Mouse (Mus musculus): ENCODE measurements around the gene Nt5dc2.

The Nt5dc2 gene

DNA sequence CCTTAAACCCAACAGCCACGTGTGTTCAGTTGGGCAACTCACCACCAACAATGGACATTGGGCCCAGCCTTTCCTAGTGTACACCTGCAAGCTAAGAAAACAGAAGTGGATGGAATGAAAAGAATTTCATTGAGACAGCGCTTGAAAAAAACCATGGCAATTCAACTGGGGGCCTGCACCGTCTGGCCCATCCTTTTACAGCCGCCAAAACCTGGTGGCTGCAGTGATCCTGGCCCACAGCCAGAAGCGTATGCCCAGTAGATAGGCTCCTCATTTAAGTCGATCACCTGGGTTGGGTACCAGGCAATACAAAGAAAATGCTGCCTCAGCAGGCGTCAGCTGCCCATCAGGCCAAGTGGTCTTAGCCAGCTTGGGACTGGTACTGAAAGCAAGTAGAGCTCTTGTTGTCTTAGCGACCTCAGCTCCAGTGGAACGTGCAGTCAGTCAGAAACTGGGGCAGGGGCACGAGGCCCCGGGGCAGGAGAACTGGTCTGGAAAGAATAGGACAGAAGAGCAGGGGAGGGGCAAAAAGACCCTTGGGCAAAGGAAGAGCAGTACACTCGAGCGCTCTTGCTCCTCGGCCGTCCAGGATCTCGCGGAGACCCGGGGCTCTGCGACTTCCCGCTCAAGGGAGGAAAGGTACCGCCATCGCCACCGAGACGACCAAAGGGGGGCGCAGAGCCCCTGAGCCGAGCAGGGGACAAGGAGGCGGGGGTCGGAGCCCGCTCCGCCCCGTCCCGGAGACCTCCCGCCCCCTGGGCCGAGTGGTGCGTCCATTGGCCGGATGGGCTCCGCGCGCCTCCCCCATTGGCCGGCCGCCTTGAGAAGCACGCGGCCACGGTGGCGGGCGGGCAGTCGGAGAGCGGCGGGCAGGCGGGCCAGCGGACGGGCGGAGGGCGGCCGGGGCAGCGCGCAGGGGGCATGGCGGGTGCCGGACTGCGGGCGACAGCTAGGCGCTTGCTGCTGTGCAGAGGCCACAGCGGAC lies at the start of gene Nt5dc2:
Gene Nt5dc2 (plus strand): TSS at position 818 of the 985 bp plus-strand sequence.
- DNase-seq = peak; percentile 93

DNA sequence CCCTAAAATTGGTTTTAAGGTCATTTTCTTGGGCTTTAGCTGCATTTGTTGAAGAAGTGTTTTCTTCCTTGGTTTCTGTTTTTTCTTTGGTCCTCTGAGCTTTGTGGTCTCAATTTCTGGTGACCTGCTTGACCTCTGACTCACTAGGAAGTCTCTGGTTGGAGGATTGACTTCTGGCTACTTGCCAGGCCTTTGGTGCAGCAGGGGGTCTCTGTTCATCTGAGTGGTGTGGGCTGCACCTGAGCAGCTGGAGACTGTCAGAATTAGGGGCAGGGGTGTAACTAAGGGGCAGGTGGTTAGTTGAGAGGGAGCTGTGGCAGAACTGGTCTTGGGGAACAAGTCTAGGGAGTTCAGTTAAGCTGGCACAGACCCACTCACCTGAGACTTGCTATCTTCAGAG lies 49.7 kb upstream of the Nt5dc2 start:
- DNase-seq = no peak

DNA sequence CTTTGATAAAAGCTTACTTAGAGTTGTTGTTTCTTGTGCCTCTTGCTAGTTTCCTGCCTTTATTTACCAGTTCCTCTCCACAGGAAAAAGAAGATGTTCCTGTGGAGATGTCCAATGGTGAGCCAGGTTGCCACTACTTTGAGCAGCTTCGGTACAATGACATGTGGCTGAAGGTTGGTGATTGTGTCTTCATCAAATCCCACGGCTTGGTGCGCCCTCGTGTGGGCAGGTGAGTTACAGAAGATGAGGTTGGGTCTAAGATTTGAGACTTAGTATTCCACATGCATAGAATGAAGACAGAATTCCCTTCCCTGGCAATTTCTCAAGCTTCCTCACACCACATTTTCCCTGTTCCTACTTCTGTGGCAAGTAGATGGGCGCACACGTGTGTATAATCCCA lies 43.4 kb upstream of the Nt5dc2 start:
- DNase-seq = peak; percentile 14

DNA sequence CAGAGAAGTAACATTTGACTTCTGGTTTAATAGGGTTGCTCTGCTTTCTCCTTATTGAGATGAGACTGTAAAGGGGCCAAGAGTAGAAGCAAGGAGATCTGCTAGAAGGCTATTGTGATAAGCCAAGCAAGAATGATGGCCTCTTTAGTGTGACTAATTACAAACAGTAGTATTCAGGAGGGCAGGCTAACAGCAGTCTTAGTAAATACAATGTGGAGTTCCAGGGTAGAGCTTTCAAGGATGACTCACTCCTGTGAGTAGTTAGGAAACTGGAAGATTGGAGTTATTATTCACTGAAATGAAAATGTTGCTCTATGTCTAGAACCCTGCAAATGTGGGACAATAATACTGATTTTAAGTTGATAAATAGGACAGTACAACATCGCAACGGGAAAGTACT lies 42.3 kb upstream of the Nt5dc2 start:
- no peak for DNase-seq

DNA sequence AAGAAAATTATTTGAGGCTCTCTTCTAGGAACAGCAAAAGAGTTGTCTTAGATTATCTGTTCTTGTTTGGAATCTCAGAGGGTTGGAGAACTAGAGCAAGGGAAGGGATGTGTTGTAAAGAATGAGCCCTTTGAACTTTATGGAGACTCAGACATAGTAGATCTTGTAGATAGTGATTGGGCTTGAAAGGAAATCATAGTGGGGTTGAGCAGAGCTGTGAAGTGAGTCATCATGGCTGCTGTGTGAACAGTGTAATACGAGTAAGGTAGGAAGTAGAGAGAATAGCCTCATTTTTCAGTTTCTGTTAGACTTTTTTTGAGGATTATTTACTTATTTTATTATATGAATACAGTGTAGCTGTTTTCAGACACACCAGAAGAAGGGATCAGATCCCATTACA lies 40.9 kb upstream of the Nt5dc2 start:
- no peak for DNase-seq

DNA sequence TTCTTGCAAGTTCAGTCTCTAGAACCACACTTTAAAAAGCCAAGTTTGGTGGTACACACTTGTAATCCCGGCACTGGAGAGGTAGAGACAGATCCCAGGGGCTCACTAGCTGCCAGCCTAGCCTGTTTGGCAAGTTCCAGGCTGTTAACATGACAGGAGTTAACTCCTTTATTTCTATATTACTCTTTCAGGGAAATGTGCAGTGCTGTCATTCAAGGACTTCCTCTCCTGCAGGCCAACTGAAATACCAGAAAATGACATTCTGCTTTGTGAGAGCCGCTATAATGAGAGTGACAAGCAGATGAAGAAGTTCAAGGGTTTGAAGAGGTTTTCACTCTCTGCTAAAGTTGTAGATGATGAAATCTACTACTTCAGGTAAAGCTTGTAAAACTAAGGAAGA lies 25.7 kb upstream of the Nt5dc2 start:
- DNase-seq = no peak

DNA sequence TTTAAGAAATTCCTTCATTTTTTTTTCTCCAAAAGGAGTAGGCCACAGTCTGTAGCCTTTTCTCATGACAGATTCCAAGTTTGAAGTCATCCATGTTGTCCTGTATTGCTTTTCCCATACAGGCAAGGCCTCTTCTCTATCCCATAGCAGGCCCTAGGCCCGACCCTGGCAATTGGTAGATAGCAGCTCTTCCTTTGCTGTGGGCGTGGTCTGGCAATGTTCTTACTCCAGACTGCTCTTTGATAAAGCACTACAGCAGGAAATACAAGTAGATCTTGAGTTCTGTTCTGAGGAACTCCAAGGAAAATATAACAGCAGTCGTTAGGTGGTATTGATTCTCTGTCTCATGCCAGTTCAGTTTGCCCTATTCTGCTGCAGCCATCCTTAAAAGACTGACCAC lies 20.2 kb upstream of the Nt5dc2 start:
- no peak for DNase-seq

DNA sequence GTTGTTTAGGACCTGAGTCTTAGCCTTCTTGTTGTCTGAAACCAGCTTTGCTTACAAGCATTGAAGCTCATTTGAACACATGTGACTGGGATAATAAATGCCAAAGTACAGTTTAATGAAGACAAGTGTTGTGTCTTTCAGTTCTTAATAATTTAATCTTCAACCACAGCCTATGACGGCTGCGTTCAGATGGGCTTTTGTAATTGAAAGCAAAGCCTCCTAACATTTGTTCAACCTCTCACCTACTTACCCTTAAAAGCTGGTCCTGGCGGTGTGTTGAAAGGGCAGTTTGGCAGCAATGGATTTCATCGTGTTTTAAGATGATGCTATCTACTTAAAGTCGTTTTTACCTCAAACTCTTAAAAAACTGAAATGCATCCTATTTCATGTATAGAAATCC lies 18.7 kb upstream of the Nt5dc2 start:
- no peak for DNase-seq

DNA sequence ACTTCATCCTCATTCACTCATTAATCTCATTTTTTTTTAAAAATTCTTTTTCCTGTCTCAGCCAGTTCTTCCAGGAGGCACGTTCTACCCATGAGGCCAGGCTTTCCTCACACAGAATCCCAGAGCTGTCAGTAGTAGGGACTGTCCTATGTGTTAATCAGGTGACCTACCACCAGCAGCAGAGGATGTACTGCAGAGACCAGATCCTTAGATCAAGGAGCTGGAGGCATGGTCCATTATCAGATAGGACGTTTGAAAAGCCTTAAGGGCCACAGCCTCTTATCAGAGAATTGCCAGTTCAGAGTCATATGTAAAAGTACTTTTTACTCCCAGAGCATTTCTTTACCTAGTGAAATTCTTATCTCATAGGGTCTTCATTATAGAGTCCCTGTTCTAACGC lies 16.8 kb upstream of the Nt5dc2 start:
- DNase-seq = no peak

DNA sequence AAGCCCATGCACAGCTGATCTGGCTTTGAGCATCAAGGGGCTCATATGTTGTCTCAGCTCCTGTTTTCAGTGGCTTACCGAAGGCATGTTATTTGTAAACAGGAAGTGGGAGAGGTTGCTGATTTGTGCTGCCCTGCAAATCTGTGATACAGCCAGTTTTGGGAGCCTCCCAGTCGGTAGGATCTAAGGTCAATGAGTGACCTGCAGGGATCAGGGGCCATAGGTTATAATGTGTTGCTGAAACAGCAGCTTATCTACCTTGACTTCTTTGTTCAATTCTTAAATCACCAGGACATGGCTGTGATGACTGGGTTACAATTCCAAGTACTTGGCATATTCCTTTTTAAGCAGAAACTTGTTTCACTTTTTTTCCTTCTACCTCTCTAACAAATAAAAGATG lies 15.3 kb upstream of the Nt5dc2 start:
- DNase-seq = no peak

DNA sequence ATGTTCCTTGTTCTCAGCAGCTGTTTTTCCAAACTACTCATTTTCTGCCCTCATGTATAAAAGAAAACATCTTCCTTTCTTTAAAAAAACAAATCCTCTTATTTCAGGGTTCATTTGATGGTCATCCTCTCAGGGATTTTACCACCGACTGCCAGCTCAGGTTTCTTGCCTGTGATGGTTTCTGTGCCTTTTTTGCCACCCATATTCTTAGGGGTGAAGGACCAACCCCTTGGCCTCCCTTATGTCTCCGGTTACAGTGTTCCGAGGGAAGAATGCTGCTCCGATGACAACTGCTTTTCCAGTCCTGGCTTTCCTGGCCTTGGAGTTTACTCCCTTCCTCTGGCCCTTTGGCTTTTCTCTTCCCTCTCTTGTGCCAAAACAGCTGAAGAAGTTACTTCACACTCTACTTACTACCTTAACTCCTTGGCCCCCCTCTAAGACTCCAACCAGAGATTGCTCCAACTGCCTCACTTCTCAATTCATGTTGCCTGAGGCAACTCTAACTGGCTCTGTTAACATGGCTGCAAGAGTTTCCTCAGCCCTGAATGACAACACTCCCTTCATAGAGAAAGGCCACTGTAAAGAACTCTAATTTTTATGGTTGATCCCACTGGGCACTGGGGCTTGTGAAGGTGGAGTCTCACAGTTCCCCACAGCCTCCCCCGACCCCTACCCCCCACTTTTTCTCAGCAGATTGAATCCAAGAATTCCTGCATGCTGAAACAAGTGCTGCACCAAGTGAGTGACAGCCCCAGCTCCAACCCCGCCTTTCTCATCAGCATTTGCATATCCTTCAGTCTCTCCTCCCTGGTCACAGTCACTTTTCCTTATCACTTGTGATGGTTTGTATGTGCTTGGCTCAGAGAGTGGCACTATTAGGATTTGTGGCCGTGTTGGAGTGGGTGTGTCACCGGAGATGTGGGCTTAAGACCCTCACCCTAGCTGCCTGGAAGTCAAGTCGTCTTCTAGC lies 5.5 kb upstream of the Nt5dc2 start:
- DNase-seq = no peak

DNA sequence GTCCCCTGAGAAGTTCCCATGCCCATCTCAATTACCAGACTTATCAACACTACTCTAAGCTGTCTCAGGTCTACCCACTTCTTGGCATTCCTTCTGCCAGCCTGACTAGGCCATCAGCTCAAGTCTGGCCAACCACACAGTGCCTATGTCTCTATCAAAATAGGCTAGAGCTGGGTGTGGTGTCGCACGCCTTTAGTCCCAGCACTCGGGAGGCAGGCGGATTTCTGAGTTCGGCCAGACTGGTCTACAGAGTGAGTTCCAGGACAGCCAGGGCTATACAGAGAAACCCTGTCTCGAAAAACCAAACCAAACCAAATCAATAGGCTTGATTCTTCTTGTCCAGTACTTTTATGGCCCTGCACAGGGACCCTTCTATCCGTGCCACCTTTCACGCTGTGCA lies 4.0 kb upstream of the Nt5dc2 start:
- DNase-seq = no peak

DNA sequence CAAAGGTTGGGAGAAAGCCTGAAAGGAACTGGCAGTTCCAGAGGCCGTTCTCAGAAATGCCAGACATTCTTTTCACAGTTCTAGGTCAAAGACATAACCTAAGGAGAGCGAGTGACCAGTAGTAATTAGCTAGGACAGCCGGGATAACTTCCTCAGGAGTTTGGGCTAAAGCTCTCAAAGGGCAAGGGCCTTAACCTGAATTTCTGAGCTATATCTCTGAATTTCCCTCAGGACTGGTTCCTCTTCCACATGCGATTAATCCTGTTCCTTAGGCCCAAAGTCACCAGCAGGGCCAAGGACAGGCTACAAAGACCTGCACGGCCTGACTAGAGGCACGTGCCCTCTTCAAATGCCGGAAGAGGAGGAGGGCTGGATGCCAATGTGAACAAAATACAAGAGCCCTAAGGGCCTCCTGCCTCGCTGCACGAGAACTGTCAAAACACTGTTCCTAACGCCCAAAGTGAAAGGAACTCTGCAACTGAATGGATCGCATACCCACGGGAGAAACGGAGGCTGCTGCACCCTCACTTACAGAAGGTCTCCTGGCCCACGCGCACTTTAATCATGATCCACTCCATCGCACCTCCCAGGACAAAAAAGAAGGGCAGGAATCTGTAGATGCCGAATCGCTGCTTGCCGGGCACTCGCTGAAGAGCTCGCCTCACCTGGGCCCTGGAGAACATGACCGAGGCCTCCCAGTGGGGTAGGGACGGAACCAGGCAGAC lies 2.6 kb upstream of the Nt5dc2 start:
- DNase-seq = peak; percentile 61

DNA sequence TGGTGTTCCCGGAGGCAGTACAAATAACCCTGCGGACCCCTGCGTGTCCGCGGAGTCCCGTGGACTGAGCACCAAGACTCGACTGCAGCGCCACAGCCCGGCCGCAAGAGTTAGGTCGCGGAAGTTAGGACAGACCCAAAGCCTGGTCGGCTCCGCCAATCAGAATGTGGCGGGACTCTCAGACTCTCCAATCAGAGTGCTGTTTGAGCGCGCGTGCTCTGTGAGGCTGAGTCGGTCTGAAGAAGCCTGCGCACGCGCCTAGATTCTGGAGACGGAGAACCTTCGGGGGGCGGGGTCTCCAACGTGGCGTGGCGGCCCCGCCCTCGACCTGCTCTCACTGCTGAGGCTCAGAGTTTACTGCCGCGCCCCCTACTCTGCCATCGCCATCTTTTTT lies 2.0 kb upstream of the Nt5dc2 start, which contains the start of gene Smim4:
Gene Smim4 (minus strand): TSS at position 131 of the 394 bp plus-strand sequence.
- DNase-seq = peak; percentile 99

DNA sequence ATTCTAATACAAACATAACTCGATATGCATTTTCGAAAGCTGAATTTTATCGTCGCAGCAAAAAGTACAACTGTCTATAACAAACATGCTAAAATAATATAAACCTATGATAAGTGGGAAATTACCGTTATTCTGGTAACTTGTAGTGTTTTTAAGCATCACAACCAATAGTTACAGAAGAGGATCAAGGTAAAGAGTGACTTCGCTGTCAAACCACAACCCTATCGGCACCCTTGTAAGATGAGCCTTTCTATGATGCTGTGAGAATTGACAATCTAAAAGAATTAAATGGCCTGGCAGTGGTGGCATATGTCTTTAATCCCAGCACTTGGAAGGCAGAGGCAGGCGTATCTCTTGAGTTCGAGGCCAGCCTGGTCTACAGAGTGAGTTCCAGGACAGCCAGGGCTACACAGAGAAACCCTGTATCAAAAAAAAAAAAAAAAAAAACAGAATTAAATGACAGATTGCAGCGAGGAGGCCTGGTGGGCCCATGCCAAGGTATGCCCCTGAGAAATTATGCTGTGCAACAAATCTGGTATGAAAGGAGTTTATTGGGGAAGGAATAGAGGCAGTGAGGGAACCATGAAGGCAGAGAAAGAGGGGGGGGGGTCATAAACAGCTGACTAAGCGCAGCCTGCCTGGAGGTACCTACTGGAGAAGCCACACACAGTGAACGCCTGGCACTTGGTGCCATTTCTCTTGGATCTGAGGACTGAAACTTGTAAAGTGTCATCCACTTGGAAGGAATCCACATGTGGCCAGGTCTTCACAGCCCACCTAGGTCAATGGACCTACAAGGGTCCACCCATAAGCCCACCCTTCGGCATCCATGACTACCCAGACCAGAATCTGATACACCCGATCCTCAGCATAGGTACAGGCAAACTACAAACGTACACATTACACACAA lies 1.3 kb upstream of the Nt5dc2 start:
- no peak for DNase-seq

DNA sequence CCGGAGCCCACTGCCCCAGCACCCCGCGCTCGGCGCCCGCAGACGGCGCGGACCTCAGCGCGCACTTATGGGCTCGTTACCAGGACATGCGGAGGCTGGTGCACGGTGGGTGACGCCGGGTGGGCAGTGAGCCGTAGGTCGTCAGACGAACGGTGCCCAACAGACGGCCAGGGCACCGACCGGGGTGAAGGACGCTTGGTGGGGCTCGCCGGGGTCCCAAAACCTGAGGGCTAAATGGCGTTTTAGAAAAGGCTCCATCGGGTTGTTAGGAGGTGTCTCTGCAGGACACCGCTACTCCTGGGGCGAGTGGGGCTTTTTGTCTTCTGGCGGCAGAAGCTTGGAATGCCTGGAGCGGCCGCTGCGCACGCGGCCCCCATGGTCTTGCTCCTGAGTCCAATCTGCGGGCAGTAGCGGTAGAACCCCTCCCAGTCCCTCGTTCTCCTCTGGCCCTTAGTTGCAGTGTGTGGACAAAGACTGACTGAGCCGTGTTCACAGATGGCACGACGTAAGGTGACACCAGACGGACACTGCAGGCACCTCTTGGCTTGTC lies 494 bp downstream of the Nt5dc2 start:
- DNase-seq = no peak

DNA sequence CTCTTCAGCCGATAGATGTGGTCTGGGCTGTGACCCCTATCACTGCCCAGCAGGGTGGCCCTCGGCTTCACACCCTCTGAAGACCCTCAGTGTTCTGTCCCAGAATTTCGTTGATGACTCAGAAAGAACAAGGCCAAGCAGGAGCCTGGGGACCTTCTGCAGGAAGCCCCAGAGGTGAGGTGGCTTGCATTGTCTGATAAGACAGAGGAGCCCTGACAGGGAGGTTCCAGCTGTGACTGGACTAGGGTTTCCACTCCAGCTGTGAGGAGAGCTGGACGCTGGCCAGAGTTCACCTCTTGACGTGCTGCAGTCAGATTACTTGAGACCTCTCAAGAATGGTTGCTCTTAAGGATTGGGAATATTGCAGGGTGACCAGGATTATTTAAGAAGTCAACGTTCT lies 1.2 kb downstream of the Nt5dc2 start:
- no peak for DNase-seq

DNA sequence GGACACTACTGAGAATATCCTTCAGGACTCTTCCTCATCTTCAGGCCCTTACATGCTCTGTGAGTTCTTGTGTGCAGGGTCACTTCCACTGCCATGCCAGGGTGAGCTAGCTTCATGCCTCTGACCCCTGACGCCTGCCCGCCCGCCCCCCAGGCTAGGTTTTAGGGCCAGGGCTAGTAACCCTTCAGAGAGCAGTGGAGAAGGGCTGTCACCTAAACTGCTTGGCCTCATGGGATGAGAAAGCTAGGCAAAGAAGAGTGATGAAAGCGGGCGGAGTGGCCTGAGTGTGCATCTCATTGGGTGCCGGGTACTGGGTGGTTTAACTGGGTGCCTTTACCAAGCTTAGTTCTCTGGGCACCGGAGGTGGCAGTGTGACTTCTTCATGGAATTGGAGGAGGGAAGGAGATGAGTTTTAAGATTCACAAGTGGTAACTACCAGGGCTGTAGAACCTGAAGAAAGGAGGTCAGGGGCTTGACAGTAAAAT lies 1.7 kb downstream of the Nt5dc2 start:
- DNase-seq = no peak

DNA sequence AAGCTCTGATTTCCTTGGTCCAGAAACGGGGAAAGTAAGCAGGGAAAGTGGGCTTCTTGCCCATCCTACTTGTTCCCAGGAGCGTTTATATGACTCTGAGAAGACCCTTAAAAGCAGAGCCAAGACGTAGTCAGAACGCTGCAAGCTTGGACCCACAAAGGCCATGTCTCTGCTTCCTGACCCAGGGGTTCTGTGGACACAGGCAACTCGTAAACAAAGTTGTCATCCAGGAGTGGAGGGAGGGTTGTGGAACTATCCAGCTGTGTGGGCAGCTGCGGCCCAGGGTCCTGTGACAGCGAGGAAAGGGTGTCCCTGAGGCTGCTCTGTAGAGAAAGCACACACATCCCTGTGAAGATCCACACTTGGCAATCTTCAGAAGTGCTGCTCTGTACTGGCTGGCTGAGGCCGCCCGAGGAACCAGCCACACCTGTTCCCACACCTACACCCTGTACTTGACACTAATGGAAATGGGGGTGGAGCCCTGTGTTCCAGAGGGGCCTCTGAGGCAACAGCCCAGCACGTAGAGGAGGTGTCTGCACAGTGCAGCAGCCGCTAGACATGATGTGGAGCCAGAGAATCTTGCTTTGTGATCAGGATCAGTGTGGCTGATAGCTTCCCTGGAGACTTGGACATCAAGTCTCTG lies 2.3 kb downstream of the Nt5dc2 start:
- DNase-seq = no peak

Data from thymus, postnatal 14 days (tissue).